Mouse (Mus musculus) right cerebral cortex, postnatal 25 days (tissue): Measurements from ENCODE around the gene Bet1l.

ENCODE experiments used
- DNase-seq: peaks from one replicate; pipeline ENCODE4 v3.0.0; 2022

Gene Bet1l

DNA sequence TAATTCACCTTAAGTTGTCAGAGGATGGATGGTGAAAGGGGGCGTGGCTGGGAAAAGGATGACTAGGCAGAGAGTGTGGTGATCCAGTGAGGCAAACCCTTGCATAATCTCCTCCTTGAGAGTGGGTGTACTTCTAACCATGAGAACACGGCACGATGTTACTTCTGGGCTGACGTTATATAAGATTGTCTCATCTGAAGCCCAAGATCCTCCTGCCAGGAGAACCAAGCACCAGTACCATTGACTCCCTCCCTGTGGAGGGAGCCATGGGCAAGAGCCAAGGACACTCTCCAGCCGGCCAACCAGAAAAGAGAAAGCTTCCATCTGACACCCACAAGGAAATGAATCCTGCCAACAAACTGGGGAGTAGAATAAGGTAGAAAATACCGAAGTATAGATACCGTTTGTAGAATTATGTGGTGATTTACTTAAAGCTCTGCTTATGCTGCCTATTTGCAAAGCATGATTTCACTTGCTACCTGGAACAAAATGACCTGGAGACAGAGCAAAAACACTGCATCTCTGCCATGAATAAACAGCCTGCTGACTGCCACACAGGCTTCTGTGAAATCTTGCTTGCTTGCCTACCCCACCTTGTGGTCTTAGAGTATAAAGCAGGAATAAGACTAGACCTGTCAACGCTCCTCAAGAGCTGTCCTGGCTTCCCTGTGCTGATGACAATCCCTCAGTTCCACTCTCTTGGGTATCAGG is 29.1 kb downstream of the Bet1l start:
- DNase-seq = peak; percentile 70

DNA sequence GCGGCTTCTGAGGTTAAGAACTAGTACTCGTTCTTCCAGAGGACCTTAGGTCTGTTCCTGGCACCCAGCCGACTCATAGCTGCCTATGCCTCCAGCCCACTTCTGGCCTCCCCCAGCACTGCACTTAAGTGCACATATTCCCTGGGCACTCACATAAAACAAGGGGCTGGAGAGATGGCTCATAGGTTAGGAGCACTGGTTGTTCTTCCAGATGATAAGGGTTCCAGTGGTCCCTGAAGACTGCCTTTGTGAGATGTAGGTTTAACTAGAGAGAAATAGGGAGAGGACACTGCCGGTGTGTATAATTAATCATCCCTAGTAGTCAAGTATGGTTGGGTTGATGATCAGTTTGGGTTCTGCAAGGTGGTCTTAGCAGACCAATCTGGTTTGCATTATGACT is 34.6 kb downstream of the Bet1l start:
- DNase-seq = no peak

DNA sequence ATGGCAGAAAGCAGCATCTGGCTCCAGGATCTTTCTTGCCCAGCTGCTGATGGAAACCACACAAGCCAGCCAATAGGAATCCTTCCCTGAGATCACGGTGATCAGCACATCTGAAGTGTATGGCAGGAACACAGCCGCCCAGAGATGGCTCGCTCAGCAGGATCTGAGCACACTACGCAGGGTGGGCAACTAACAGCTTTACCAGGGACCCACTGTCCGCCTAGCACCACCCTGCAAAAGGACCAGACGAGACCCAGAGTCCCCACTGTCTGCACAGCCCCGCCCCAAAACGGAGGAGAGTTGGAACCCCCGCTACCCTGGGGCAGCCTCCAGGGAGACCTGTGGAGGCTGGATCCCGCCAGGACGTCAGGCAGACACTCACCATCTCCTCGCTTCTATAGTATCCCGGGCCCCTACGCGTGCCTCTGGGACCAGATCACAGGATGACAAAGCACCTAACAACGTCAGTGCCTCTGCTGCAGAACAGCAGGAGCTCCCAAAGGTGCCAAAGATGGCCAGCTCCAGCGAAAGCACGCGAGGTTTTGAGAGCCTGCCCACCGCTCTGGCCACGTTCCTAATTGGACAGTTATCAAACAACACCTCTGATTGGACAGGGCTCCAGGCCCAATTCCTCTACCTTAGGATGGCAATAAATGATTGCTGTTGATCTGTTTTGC is 35.6 kb downstream of the Bet1l start, which contains the start of gene Zfp941:
Gene Zfp941, minus strand, starts transcription at position 526 of the 677 bp plus-strand sequence.
- peak; percentile 72 for DNase-seq

DNA sequence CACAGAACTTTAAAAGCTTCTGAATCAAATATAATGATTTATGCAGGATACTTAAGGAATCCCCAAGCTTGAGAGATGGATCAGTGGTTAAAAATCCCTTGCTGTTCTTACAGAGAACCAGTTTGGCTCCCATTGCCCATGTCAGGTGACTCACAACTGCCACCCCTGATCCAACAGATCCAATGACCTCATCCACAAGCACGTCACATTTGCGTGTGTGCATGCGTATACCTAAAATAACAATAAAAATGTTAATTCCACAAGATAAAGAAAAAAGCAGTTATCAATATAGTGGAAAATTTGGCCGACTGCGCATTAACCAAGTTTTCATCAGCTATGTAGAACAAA is 36.1 kb downstream of the Bet1l start:
- DNase-seq = no peak

DNA sequence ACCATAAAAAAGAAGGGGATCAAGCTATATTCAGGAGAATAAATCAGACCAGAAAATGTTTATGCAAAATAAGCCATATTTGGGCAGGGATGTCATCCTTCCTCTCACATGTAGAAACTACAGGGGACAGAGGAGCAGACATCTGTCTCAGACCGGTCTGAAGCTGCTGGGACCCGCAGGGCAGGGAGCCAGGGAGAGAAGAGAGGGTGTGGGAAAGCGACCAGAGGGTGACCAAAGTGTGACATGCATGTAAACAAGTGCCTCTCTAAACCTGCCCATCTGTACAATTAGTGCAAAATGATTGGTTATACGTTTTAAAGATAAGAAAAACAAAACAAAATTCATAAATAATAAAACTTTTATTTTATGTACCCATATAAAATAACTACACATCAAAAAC is 37.2 kb downstream of the Bet1l start:
- no peak for DNase-seq

DNA sequence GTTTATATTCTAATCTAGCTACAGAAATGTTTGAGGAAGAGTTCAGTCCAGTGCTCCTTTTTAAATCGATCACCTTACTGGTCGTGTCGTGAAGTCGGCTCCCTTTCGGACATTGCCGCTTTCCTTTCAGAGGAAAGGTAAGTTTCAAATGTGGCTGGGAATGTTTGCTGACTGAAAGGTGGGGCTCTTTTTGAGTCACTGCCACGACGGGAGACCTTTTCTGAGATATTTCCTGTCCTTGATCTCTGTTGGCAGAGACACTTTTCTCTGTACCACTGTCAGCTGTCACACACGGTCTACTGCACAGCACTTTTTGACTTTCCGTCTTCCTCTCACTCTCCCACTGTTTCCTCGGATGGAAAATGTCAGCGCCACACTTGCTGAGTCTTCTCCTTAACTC is 44.5 kb downstream of the Bet1l start:
- no peak for DNase-seq

DNA sequence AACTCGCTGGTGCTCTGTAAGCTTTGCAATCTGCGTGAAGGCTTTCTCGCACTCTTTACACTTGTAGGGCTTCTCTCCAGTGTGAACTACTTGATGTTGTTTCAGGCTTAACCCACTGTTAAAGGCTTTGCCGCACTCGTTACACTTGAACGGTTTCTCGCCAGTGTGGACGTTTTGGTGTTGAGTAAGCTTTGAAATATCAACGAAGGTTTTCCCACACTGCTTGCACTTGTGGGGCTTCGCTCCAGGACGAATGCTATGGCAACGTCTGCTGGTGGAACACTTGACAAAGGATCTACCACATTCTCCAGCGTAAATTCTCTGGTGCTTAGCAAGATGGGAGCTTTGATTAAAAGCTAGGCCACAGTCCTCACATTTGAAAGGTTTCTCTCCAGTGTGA is 45.7 kb downstream of the Bet1l start:
- DNase-seq = no peak

DNA sequence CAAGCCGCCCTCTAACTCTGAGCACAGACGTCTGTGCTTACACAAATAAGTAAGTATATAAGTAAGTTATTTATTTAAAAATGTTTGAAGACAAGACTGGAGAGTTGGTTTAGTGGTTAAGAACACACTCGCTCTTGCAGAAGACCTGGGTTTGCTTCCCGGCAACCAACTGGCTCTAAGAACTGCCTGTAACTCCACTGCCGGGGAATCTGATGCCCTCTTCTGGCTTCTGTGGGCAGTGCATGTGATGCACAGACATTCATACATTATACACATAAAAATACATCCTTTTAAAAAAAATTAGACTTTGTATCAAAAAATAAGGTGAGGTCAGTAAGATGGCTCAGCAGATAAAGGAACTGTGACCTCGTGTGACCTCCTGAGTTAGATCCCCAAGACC is 46.9 kb downstream of the Bet1l start:
- DNase-seq = no peak

DNA sequence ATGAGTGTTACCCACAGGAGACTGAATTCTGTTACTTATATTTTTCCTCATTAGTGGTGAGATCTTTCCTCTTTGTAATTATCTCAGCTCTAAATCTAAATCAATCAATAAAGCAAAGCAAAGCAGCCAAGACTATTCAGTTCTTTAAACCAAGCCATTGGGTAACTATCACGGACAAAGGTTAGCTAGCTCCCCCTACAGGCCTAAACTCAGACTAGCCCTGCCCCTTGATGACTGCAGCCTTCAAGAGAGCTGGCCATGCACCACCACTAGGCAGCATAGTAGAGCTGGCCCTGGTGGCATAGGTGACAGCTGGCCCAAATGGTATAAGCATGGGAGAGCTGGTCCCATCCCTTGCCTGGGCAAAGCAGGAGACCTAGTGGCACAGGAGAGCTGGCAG is 51.7 kb downstream of the Bet1l start:
- peak; percentile 36 for DNase-seq
